In genomic region chr14:48330965-48331622, GRCm38 (mm10) we compare ENCODE assay signal across 8 mouse cellular contexts.
DNase-seq lines count a peak whose midpoint lies in the region; ATAC-seq lines count a peak whose summit lies in the region.

No protein-coding gene starts in this region.

- WGBS in embryonic facial prominence, embryonic 15.5 days, result under 1% methylated on average over 4 of the region's 4 CpGs
- 1% methylated on average over 4 of the region's 4 CpGs for WGBS in heart, embryonic 16.5 days
- 0% methylated on average over 4 of the region's 4 CpGs for WGBS in stomach, embryonic 15.5 days

- H3K36me3 ChIP-seq in embryonic facial prominence, embryonic 15.5 days, result no peaks in the 10 kb centered on the region
- no peaks in the 10 kb centered on the region for H3K36me3 ChIP-seq in heart, embryonic 16.5 days (ENCODE audit: control insufficient read depth, insufficient read depth)
- no peaks in the 10 kb centered on the region for H3K36me3 ChIP-seq in stomach, embryonic 15.5 days

- ATAC-seq in embryonic facial prominence, embryonic 15.5 days (ENCODE audit: insufficient number of reproducible peaks, low FRiP score, low TSS enrichment, low read depth), result 0 out of 2 replicates have a peak, but pooled peaks have one; percentile 34
- peak; percentile 59 for ATAC-seq in heart, embryonic 16.5 days (replicated peaks; ENCODE audit: extremely low read depth, insufficient read depth, low FRiP score)
- peak; percentile 47; the same call in 1 of the 2 replicates for ATAC-seq in megakaryocyte-erythroid progenitor cell, adult 5-6 weeks (replicated peaks; ENCODE audit: low FRiP score, low TSS enrichment, poor library complexity, severe bottlenecking)
- peak; percentile 42; the same call in 1 of the 2 replicates for ATAC-seq in stomach, embryonic 15.5 days (ENCODE audit: insufficient read depth, low FRiP score, low read depth)

- H3K9ac ChIP-seq in embryonic facial prominence, embryonic 15.5 days, result no peak overlapping the region
- H3K9ac ChIP-seq in heart, embryonic 16.5 days (ENCODE audit: low read length), result no peak overlapping the region
- H3K9ac ChIP-seq in stomach, embryonic 15.5 days, result no peak overlapping the region

- H3K27ac ChIP-seq in embryonic facial prominence, embryonic 15.5 days (replicated peaks), result no peak overlapping the region
- no peak overlapping the region for H3K27ac ChIP-seq in heart, embryonic 16.5 days (ENCODE audit: low read length)
- H3K27ac ChIP-seq in stomach, embryonic 15.5 days, result no peak overlapping the region

- H3K4me3 ChIP-seq in embryonic facial prominence, embryonic 15.5 days (replicated peaks), result no peak overlapping the region
- no peak overlapping the region for H3K4me3 ChIP-seq in heart, embryonic 16.5 days (ENCODE audit: low read length)
- H3K4me3 ChIP-seq in stomach, embryonic 15.5 days (replicated peaks), result no peak overlapping the region

- peak; percentile 13 for DNase-seq in 416B (ENCODE audit: low read depth)
- DNase-seq in adrenal gland, postnatal 14 days, result peak; percentile 45
- DNase-seq in kidney, postnatal 10 days, result peak; percentile 31
- no peak for DNase-seq in urinary bladder, adult 18-20 months (ENCODE audit: low spot score in 2 of 2)

- H3K4me2 ChIP-seq in embryonic facial prominence, embryonic 15.5 days (replicated peaks), result 0 out of 2 replicates have a peak overlapping the region, but pooled peaks have one; percentile 28
- H3K4me2 ChIP-seq in heart, embryonic 16.5 days (ENCODE audit: low read depth, low read length), result peak overlapping the region; percentile 39
- 0 out of 2 replicates have a peak overlapping the region, but pooled peaks have one; percentile 11 for H3K4me2 ChIP-seq in stomach, embryonic 15.5 days

- H3K4me1 ChIP-seq in embryonic facial prominence, embryonic 15.5 days, result peaks cover 27% of the 10 kb centered on the region
- H3K4me1 ChIP-seq in heart, embryonic 16.5 days (ENCODE audit: control insufficient read depth, insufficient read depth, low read length), result peaks cover 23% of the 10 kb centered on the region
- peaks cover 27% of the 10 kb centered on the region for H3K4me1 ChIP-seq in stomach, embryonic 15.5 days

- H3K9me3 ChIP-seq in embryonic facial prominence, embryonic 15.5 days (replicated peaks), result no peaks in the 10 kb centered on the region
- no peaks in the 10 kb centered on the region for H3K9me3 ChIP-seq in heart, embryonic 16.5 days (replicated peaks; ENCODE audit: control insufficient read depth, low read length)
- no peaks in the 10 kb centered on the region for H3K9me3 ChIP-seq in stomach, embryonic 15.5 days

- no peaks in the 10 kb centered on the region for H3K27me3 ChIP-seq in embryonic facial prominence, embryonic 15.5 days
- peaks cover 12% of the 10 kb centered on the region; the same call in 1 of the 2 replicates for H3K27me3 ChIP-seq in heart, embryonic 16.5 days (ENCODE audit: control insufficient read depth, insufficient read depth, low read length)
- no peaks in the 10 kb centered on the region for H3K27me3 ChIP-seq in stomach, embryonic 15.5 days (replicated peaks)

Comparison
In these comparisons a context has a peak if more than half of its experiments do, and no peak if none do; other contexts are left out.
1. DNase-seq: peak in 416B (single experiment), adrenal gland, postnatal 14 days (single experiment) and kidney, postnatal 10 days (single experiment); none in urinary bladder, adult 18-20 months (0 of 2).
2. Peak in every context shown above with its lines, with median percentiles within 50 percentile points of each other: ATAC-seq and H3K4me2 ChIP-seq.